Mouse (Mus musculus) megakaryocyte progenitor cell, adult 5-6 weeks (primary cell): ENCODE results near the gene Vstm2l. TPM values are rescaled to one million over a fixed set of nuclear protein-coding genes. Genes with fewer than 3 reads are reported as not detected.
A peak's percentile ranks its signal among the peaks of the same experiment; 100 is the strongest.

Experiments
- ATAC-seq: replicated peaks from 2 replicates; pipeline ENCODE4 v1.8.0; 2016; ENCODE audit warnings: mild to moderate bottlenecking, moderate TSS enrichment, inconsistent platforms; ENCODE audit not compliant: poor library complexity
- total RNA-seq, 2 experiments: library from RNA; stranded (forward) in 1 of 2; stranded (reverse) in 1 of 2; fragments of 157-497, 149-512 nt in 1 of 2; fragments of 200-1000 nt in 1 of 2; gene quantifications; 2 replicates each; pipeline versions ENCODE4 v1.2.3 to v1.2.4; 2015 to 2017

Gene Vstm2l
- total RNA-seq (2015): not detected in 2 replicates
- not detected in 2 replicates for total RNA-seq (2017)

GRCm38 (mm10) chr2:157914105-157914764, at the start of gene Vstm2l:
Gene Vstm2l, plus strand, starts transcription at chr2:157914653.
- ATAC-seq: no peak

GRCm38 (mm10) chr2:157867126-157867525, 47.3 kb upstream of the Vstm2l start:
- ATAC-seq: no peak

GRCm38 (mm10) chr2:157870247-157870646, 44.2 kb upstream of the Vstm2l start:
- ATAC-seq: no peak

- ATAC-seq: no peak
Measured at GRCm38 (mm10) chr2:157873223-157873622, 41.2 kb upstream of the Vstm2l start.

- no peak for ATAC-seq
Measured at GRCm38 (mm10) chr2:157873691-157874090, 40.8 kb upstream of the Vstm2l start.

- no peak for ATAC-seq
Measured at GRCm38 (mm10) chr2:157875111-157875510, 39.3 kb upstream of the Vstm2l start.

- ATAC-seq: no peak
Measured at GRCm38 (mm10) chr2:157877394-157877793, 37.1 kb upstream of the Vstm2l start.

- no peak for ATAC-seq
Measured at GRCm38 (mm10) chr2:157877967-157878366, 36.5 kb upstream of the Vstm2l start.

- no peak for ATAC-seq
Measured at GRCm38 (mm10) chr2:157881939-157882338, 32.5 kb upstream of the Vstm2l start.

- no peak for ATAC-seq
Measured at GRCm38 (mm10) chr2:157887275-157888025, 27.0 kb upstream of the Vstm2l start.

GRCm38 (mm10) chr2:157891166-157891565, 23.3 kb upstream of the Vstm2l start:
- ATAC-seq: no peak

- ATAC-seq: no peak
Measured at GRCm38 (mm10) chr2:157897131-157897530, 17.3 kb upstream of the Vstm2l start.

GRCm38 (mm10) chr2:157913204-157913636, 1.2 kb upstream of the Vstm2l start:
- ATAC-seq: peak; percentile 98

- no peak for ATAC-seq
Measured at GRCm38 (mm10) chr2:157913705-157914104, 748 bp upstream of the Vstm2l start.

- ATAC-seq: no peak
Measured at GRCm38 (mm10) chr2:157914889-157915517, 550 bp downstream of the Vstm2l start.

GRCm38 (mm10) chr2:157918529-157918928, 4.1 kb downstream of the Vstm2l start:
- ATAC-seq: no peak

- no peak for ATAC-seq
Measured at GRCm38 (mm10) chr2:157921551-157921950, 7.1 kb downstream of the Vstm2l start.

- ATAC-seq: no peak
Measured at GRCm38 (mm10) chr2:157923406-157923805, 9.0 kb downstream of the Vstm2l start.

- ATAC-seq: no peak
Measured at GRCm38 (mm10) chr2:157924504-157924903, 10.1 kb downstream of the Vstm2l start.

- no peak for ATAC-seq
Measured at GRCm38 (mm10) chr2:157926502-157926901, 12.0 kb downstream of the Vstm2l start.

- no peak for ATAC-seq
Measured at GRCm38 (mm10) chr2:157926927-157927326, 12.5 kb downstream of the Vstm2l start.

- ATAC-seq: no peak
Measured at GRCm38 (mm10) chr2:157927397-157927796, 12.9 kb downstream of the Vstm2l start.
